Mouse (Mus musculus): ENCODE measurements at regions not wholly inside any gene's neighbourhood (a gene's known extent, or its start where the extent isn't known, plus 50 kb on each side); places are given as distances from the start of the nearest gene placed in this dataset.
A peak's percentile ranks its signal among the peaks of the same experiment; 100 is the strongest.

DNA sequence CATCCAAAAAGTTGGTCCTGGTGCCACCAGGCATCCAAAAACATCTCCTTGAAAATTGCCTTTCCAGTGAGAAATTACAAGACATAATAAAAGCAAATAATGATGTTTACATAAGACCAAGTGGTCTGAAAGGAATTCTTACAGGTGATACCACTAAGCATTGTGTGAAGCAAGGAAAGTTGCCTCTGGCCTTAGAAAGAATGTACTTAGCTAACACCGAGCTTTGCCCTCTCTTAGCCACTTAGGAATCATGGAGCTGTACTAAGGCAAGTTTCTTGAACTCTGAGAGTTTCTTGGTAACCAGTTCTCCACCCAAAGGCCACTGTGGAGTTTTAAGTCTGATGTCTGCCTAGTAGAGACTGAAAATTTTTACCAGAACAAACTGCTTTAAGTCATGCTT, 359.4 kb upstream of the Cdh11 start:
- DNase-seq = no peak

DNA sequence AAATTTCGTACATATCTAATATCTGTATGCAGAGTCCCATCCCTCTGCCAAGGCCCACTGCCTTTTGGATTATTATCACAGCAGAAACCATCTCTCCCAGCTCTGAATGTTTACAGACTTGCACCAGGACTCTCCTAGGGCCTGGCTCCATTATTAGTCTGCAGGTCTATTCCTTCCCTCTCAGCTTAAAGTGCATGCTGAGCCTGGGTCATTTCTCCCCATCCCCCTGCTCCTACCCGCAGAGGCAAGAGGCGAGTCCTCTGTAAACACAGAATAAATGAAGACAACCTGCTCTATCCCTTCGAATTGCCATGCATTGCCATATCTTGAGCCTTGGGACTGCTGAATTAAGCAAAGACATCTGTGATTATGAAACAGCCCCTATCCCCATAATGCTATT, 362.6 kb upstream of the Cdh11 start:
- no peak for DNase-seq

DNA sequence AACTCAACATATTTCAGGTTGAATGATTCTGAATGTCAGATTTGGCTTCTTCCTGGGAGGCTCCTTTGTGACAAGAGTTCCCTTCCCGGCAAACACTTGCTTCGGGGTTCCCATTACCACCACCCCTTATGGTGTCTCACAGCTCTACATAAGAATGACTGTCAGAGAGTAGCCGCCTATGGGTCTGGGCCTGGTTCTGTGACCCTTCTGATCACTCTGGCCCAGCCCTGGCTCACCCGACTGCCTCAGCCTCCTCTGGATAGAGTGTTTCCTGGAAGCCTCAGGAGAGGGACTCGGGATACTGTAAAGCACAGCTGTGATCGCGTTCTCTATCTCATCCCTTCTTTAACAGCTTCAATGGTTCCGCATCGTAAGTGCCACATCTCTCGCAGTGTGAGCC, 363.0 kb upstream of the Cdh11 start:
- peak; percentile 10 for DNase-seq

DNA sequence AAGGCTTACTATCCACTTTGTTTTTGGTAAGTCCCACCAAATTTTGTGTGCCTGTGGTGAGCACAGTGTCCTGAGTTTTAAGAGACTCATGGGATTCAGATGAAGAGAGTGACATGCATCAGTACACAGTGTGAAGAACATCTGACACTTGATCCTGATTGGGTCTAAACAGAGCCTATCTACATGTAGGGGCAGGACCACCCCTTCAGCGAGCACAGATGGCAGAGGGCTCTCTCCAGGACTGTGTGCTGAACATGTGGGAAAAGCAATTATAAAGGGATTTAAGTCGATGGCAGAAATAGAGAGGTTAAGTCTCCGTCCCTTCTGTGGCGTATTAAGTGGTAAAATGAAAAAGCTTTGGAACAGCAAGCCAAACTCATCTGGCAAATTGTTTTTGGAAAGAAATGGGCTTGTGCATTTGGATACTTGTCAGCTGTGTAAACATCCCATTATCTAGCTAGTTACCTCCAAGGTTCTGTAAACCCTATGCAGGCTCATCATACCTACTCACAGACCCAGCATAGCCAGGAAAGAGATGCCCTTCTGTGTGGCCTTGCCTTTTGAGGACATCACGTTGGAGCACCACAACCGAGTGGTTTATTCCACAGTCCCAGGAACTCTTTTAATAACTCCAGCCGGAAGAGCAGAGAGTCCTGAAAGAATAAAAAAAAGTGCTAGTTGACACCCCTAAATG, 381.3 kb upstream of the Cdh11 start:
- DNase-seq = peak; percentile 34

DNA sequence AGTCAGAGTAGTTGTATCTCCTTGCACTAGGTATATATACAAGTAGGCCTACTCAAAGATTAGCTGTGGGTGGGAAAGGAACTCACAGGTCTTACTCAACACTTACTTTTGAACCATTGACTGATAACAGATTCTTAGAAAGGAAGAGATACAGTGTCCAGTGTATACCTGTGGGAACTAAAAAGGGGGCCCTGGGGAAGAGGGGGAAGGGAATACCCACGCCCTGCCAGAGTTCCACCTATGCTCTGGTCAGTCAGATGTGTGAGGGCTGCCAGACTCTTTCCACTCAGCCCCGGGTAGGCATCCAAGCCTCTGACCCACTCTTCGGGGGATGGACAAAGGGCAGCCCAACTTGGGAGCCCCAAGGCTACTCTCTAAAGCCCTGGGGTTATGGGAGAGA, 387.9 kb upstream of the Cdh11 start:
- DNase-seq = no peak

DNA sequence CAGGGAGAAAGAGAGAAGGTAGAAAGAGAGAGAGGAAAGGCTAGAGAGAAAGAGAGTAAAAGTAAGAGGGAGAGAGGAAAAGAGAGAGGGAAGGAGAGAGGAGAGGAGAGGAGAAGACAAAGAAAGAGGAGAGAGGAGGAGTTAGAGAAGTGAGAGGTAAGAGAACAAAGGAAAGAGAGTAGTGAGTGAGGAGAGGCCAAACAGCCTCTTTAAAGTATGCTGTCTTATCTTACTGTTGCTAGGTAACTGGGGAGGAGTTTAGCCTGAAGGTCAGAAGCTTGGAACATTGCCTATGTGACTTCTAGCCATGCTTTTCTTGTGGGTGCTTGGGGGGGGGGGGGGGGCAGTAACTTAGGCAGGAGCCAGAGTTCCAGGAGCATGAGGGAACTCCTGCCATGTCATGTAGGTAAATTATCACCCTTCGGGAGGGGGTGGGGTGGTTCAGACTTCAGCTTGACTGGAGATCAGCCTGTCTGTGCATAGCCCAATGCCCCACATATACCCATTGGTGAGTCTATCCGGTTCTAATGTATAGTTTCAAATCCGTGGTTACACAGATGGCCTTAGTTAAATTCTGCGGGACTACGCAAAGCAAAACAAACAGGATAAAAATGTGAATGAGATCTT, 388.5 kb upstream of the Cdh11 start:
- DNase-seq = peak; percentile 12

DNA sequence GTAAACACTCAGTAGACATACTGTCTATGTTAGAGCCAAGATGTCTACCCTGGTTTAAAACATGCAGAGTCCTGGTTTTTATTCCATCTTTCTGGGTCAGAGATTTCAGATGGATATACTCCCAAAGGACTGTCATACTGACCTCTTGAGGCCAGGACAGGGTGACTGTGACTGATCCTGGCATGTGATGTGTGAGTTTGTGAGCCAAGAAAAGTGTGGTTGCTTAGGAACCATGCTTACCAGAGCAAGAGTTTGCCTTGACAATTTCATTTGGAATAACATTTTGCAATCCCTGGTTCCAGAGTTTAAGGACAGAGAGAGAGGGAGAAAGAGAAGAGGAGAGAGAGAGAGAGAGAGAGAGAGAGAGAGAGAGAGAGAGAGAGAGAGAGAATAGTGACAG, 395.2 kb upstream of the Cdh11 start:
- no peak for DNase-seq

DNA sequence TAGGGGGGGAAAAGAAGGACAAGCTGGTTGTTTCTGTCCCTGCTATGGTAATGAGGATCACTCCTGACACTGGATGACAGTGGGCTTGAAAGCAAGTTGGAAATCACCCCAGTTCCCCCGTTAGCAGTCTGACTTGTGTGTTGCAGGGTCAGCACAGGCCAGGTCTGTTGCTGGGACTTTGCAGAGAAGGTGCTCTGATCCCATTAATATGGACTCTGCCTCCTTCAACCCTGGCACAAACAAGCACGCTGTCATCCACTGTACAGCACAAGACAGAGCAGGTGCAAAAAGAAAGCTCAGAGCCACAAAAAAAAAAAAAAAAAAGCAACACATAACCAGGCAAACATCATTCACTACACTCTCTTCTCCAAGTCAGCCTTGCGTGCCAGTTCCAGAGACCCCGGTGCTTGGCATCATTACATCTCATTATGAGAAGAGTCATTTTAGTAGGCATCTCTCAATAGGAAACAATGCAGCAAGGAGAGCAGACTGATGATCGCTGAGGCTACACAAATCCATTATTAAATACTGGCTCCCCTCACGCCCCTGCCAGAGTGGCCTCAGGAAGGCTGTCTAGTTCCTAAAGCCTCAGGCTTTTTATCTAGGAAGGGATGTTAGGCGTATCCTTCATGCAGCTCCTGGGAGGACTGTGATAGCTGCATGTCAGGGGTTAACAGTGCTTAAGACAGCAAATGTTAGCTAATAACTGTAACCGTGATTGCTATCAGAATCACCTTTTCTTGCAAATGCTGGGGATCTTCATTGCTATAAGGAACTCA, 403.5 kb upstream of the Cdh11 start:
- DNase-seq = no peak

DNA sequence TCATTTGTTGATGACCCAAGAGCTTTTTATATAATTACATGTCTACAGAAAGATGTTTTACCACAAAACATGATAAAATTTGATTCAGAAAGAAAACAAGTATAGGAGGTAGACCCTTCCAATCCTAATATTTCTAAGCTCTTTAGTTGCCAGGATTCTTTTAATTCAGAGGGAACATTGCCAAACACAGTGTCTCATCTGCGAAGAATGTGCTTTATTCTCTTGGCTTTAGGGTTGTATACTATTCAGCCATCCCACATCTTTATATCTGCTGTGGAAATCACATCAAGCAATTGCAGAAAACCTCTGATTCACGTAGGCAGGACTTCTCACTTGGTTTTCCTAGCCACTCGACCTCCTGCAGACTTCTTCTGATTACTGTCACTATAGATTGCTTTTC, 412.8 kb upstream of the Cdh11 start:
- DNase-seq = no peak

DNA sequence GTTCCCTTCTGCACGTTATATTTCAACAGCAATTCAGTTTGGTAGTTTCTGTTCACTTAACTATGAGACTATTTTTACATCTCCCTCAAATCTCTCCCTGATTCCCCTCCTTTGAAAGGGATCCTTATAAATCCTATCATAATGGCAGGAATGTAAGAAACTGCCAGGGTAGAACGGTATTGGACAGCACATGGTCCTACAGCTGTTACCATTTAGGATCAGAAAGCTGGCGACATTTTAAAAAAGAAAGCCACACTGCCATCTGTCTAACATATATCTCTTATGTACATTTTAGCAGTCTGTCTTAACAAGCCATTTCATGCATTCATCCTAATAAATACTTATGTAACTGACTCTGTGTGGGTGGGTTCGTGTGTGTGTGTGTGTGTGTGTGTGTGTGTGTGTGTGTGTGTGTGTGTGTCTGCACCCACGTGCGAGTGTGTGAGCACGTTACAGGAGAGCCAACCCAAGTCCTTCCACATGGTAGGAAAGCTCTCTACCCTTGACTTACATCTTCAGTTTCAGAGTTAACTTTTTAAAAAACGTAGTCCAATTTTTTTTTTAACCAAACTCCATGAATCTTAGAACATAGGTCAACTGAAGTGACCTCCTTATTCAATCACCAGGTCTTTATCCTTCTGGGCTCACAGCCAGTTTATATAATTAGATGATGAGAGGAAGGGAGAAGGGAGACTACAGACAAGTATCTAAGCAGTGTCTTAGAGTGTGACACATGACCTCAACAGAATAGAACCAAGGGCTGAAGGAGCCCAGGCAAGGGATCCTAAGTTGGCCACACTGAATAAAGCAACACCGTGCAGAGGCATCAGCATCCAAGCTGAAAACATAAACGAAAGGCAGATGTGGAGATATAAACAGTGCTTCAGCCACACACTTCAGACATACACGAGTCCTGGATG, 414.5 kb upstream of the Cdh11 start:
- DNase-seq = peak; percentile 39

DNA sequence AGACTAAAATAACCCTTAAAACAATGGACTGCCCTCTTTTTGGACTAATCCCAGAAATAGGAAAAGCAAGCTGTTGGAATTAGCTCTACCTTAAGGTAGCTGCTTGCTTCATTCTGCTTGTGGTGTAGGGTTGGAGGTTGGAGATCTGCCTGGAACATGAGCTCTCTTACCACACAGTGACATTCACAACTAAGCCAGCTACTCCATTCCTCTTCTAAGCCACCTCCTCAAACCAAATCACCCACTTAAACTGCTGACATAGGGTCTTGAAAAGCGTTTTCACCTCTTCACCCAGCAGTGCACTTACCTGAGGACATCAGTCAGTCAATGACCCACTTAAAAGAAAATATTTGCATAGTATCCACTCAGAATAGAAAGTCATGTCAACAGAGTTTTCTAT, 418.3 kb upstream of the Cdh11 start:
- no peak for DNase-seq

DNA sequence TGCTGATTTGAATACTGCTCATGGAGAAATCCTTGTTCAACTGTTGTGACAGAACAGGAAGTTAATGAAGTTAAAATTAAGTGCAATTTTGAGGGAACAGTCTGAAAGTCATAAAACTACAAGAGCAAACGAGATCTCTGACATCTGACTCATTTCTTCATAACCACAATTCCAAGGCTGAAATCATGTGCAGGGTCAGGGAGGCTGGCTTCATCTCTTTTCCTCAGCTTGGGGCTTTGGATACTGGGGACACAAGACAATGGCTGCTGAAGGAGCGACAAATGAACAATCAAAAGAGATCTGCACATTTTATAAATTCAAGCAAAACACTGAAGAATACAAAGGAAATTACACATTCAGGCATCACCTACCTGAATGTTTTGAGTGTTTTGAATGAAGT, 429.2 kb upstream of the Cdh11 start:
- DNase-seq = no peak

DNA sequence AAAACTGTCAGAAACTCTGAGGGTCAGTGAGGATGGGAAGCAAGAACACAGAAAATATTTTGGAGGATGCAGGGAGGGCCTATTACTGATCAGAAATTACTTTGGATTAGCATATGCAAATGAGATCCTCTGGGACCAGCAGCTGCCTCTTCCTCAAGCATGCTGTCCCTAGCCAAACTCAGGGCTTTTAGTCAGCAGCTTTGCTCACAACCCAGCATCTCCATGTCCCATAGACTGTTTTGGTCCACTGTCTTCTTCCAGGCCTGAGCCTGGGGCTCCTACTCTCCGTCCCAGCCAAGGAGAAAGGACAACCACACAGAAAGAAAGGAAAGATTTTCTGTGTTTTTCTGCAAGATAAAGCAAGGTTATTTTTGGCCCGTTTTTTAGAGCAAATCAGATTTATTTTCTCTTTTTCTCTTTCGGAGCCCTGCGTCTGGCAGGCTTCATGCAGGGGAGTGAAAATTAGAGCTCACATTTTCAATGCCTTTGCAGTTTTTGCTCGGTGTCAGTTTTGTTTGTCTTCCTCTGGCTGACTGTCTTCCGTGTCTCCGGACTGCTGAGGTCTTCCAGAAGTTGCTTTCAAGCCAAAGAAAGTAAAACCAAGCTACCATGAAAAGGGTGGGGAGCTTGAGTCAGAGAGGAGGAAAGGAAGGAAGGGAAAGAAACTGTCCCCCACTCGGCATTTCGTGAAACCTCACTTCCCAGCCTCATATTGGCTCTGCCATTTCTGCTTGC, 445.5 kb upstream of the Cdh11 start:
- DNase-seq = no peak

DNA sequence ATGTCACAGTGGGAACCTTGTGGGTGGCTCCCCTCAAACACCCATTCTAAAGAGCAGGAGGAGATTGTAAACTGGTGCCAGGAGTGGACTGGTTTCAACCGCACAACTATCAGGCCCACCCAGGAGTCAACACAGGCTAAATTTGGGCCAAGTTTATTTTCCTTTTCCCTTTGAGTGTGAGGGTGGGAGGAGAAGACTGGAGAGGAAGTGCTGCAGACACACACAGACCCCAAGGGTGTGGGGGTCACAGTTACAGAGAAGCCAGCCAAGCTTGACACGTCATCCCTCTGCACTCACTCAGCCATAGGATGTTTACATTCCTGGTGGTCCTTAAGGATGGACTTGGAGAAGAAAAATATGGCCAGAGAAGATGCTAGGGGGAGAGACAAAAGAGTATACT, 448.9 kb upstream of the Cdh11 start:
- DNase-seq = peak; percentile 69

DNA sequence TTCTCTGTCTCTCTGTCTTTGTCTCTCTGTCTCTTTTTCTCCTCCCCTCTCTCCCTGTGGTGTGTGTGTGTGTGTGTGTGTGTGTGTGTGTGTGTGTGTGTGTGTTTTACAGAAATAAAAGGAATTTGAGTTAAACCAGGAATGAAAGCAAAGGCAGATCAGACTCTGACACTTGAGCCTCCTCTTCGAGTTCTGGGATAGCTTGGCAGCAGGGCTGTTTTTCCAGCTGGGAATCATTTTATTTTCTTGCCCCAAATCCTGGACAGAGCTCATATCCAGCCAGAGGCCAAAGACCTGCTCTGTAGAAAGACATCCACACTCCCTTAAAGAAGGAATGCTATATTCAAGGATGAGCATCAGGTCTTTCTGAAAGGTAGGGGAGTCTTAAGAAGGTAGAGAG, 450.2 kb upstream of the Cdh11 start:
- DNase-seq = peak; percentile 62

DNA sequence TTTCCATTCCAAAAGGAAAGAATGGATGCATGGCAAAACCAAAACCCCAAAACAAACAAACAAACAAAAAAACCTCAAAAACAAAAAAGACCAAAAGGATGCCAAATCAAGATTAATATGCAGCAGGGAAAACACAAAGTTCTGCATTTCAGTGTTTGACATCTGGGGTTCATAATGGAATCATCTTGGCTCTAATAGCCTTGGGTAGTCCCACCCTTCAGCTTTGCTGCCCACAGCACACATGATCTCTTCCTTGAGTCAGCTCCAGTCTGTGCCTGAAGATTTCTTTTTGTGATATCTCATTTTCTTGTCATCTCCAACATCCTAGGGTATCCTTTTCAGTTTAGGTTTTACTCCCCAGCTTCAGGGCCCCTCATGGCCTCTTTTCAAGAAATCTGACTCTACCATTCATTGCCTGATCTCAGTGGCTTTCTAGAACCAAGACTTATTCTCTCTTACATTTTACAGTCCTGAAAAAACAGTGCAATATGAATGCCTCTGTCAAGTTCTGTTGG, 453.1 kb upstream of the Cdh11 start:
- no peak for DNase-seq

DNA sequence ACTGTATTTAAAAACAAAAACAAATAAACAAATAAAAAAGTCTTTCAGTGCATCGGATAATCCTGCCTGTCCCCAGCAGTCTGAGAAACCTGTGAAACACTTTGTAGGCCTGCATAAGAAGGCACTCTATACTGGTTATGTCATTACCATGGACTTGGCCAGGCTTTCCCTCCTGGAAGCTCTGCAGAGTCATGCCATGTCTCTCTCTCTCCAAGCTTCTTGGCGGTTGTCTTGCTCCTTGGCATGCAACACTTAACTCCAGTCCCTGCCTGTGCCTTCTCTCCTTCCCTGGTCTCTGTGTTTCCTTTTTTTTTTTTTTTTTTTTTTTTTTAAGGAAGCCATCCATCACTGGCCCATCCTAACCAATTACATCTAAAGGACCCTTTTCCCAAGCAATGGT, 458.7 kb upstream of the Cdh11 start:
- no peak for DNase-seq

DNA sequence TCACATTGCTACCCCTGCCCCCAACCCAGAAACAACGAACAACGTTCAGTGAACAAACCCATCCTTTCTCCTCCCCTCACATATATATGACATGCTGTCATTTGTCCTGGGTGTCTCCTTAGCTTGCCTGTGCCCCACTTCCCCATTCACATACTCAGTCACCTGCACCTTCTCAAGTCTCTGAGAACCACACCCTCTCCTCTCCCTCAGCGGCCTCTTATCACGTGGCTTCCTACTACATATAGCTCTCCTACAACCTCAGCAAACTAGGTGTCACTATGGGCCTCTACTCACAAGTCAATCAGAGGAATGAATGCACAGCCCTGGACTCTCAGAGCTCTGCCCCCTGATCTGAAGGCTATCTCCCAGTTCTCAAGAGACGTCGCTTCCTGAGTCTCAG, 459.2 kb upstream of the Cdh11 start:
- no peak for DNase-seq

DNA sequence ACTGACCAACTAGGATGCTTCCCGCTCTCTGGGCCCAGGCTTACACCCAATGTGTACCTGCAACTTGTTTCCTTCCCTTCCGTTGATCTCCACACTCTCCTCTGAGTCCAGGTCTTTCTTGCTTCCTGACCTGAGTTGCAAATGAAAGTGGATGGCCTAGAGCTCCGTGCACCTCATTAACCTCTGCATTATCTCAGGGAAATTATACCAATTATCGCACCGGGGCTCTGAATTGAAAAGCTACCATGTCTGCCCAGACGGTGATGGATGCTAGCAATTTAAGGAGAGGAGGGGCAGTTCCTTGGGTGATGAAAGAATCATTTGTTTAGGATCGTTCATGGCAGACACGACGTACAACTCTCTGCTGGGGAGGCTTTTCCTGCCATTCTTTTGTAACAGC, 460.4 kb upstream of the Cdh11 start:
- peak; percentile 27 for DNase-seq

DNA sequence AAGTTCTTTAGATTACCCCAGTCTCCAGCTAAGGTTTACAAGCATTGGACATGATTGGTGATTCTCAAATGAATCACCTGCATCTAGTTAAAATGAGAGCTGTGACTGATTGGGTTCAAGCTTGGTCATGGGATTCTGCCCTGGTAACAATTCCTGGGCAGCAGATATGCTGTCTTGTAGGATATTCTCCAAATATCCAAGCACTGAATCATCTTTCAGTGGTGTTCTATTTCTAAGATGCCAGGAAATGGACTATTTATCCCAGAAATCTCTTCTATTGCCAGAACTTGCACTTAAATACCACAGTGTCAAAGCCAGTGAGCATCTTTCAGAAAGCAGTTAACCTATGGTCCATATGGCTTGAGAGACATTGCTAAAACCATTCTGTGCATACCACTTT, 475.8 kb upstream of the Cdh11 start:
- DNase-seq = no peak

DNA sequence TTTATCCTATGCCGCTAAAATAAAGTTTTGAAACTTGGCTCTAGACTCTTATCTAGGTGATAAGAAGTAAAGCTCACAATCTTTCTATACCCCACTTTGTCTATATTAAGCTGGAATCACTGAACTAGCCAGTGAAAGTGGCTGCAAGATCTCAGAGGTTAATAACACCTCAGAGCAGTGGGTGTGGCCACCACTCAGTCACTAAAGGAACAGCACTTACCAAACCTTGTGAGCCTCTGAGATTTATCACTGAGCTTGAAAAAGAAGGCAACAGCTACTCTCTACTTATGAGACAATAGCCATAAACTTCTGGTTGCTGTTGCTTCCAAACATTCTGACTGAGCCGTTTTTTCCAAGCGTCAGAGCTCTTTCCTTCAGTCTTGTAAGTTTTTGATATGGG, 484.6 kb upstream of the Cdh11 start:
- DNase-seq = no peak
